Mouse (Mus musculus): ENCODE data around the gene Vdr.

- TF ChIP-seq CTCF (IDR thresholded peaks at IDR 0.05; ENCODE audit: low read depth, low read length) (no peak), POLR2A (IDR thresholded peaks at IDR 0.05; ENCODE audit: extremely low read depth, insufficient read depth, low read length) (no peak)
These were observed 8.8 kb upstream of the Vdr start for GRCm38 (mm10) chr15:97919217-97919616.
